Mouse (Mus musculus) embryo, embryonic 11.5 days (tissue): ENCODE measurements around the gene B230217C12Rik.

Experiments used
- DNase-seq: peaks from one replicate; pipeline ENCODE4 v3.0.0-alpha.2; 2012; ENCODE audit warnings: low read depth, low spot score

Gene B230217C12Rik

DNA sequence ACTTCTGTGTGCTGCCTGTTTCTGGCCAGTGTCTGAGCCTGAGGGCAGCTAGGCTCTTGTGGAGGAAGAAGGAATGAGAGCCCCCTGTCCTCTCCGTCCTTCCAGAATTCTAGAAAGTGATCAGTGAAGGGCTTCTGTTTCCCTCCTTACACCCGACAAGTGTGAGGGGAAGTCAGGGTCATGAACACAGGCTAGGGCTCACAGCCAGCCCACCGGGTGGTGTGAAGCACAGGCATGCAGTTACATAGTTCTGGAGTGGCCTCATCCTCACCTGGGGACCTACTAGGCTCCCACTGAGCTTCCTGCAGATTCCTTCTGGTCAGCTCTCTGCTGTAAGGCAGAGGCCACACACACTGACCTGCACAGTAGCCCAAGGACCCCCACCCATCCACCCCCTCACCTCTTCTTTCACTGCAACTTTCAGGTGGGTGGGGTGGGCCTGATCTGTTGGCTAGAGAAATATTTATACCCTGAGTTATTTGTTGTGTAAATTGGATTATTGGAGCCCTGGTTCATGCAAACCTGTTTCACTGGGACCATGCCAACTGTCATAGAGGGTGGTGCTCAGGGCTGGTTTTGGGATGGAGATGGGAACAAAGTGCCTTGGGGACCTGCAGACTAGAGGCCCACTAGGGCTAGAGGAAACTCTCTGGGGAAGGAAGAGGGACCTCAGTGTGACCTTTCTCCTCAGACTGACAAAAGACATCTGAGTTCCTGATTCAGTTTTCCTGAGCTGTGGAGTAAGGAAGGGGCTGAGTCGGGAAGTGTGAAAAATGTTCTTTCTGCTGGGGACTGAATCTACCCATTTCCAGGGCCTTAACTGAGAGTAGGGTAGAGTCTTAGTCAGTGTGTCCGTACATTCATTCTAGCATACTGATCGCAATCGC, 31.1 kb upstream of the B230217C12Rik start:
- no peak for DNase-seq

DNA sequence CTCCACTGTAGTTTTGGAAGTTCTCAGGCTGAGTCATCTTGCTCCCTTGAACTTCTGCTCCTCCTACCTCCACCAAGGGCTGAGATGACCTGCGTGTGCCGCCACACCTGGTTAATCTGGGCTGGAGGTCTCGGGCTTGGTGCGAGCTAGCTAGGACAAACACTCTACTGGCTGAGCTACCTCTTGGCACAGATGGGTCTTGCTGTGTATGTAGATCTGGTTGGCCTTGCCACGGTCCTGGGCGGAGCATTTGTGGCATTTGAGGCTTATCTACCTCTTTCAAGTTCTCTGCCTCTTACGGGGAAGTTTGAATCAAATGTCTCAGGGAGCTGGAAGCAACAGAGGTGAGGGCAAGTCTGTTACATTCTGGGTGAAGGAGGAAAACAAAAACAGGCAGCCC, 30.2 kb upstream of the B230217C12Rik start:
- no peak for DNase-seq

DNA sequence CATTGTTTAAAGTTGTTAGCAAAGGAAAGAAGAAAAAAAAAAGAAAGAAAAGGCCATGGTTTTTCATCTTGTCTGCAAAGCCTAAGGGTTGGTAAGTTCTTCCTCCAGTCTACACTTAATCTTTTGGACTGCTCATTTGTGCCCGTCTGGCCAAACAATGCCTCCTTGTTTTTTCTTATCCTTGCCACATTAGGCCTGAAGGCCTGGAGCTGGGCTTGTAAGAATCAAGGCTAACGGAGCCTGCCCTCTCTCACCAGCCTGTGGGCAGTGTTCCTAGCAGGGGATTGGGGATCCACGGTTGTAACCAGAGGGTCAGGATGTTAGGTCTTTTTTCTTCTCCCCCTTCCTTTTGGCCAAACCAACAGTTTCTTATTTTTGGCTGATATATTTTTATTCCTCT, 29.6 kb upstream of the B230217C12Rik start:
- no peak for DNase-seq

DNA sequence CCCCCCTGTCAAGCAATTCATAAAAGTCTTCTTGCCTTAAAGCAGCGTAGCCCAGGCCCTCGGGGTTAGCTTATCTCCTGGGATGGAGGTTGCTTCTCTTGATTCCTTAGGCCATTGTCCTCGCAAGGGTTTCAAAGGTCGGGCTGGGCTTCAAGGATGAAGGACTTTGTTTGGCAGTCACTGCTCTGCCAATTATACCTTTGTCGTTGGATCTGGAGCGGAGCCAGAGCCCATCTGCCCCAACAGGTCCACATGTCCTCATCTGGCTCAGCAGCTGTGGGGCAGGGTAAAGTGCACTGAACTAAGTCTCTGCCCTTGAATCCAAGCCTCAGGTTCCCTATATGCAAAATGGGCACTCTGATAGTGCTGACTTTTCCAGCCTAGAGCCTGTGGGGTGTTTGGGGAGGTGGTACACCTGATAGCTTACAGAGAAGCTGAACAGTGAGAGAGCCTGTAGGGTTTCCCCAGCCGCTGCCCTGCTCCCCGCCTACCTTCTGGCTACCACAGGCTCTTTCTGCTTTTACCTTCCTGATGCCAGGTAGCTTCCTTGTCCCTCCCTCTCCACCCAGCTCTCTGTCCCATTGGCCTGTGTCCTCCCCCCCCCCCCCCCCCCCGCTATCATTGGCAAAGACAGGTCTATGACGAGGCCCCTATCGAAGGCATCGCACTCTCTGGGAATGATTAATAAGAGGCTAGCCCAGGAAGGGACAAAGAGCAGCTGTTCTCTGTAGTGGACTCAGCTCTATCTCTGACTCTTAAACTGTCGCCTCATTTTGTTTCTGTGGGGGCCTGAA, 28.8 kb upstream of the B230217C12Rik start:
- DNase-seq, result no peak

DNA sequence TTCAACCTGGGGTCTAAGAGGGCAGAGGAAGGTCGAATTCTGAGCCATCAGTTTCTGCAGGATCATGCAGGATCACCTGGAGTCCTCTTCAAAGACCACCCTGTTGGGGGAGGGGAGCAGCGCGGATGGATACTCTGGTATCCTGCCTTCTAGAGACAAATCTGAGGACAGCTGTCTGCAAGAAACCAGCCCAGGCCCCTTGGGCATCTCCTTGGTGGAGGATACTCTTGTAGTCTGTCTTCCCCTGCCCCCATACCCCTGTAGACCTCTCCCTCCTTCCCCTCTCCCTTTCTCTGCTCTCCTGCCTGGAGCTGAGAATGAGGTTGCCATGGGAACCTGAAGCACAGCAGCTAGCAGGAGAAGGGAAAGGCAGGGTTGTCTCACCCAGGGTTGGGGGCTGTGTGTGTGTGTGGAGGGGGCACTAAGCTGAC, 28.1 kb upstream of the B230217C12Rik start:
- DNase-seq, result no peak

DNA sequence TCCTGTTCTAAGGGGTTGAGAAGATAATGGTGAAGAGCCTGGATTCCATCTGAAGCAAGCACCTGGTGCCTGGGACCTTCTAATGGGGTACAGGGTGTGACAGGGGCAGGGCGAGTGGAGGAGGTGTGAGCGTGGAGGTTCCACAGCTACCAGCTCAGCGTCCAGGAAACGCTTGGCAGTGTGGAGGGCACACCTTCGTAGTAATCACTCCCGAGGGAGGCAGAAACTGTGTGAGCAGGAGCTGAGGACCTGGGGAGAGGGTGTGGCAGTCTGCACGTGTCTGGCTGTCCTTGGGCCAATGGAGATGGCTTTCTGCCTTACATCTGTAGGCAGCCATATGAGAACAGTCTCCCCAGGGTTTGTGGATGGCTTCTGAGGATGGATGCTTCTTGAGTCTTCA, 27.5 kb upstream of the B230217C12Rik start:
- no peak for DNase-seq

DNA sequence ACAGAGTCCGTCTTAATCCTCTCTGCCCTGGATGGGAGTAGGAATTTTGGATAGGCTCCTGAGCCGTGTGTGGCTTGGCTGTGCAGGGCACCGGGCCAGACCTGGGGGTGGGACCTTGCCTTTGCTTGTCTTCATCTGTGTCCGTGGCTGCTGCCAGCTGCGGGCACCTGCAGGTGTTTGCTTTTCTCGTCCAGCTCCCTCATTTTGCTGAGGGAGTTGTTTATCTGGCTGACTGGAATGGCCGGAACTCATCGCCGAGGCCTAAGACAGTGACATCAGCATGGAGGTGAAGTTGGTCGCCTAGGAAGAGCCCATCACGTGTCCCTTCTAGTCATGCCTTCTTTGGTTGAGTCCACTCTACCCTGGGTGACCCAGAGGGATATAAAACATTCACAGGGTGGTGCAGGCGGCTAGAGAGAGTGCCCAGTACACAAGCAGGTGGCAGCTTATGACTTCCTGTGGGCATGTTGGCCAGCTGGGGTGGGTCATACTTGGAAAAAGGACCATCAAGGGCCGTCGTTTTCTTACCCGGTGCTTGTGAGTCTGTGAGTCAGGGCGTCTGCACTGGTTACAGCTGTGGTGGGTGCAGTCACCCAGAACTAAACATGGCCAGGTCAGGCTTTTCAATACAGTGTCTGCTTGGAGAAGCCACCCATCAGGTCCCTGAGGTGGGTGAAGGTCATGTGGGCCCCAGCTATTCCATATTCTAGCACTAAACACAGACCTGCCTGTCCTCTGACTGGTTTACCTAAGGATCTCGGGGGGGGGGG, 26.6 kb upstream of the B230217C12Rik start:
- no peak for DNase-seq

DNA sequence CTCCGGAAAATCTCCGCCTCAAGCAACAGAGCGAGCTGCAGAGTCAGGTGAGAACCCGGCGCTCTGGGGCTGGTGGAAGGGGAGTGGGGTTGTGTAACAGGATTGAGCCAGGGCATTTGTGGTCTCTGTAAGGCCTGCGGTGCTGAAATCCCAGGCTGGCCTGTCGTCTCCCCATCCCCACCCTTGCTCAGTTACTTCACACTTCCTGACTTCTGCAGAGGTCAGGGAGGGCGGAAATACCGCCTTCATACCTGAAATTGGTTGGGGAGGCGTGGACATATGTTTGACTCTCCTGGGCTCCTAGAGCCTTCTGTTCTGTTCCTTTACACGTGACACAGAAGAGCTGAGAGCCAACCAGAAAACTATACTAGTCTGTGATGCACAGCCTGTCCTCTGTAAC, 24.8 kb upstream of the B230217C12Rik start:
- no peak for DNase-seq

DNA sequence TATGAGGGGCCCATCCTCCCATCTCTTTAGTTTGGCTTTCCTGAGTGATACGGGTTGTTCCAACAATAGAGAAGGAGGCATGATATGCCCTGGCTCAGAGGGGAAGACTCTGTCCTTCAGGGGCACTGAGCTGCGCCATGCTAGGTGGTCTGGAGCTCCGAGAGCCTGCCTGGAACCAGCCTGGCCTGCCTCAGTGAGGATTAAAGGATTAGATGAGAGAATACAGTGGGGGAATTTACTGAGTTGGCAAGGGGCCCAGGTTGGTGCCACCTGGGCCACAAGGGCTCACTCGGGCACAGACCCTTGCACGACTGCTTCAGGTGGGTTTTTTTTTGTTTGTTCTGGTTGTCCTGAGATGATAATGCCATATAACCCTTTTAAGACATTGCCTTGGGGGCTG, 24.4 kb upstream of the B230217C12Rik start:
- DNase-seq, result no peak

DNA sequence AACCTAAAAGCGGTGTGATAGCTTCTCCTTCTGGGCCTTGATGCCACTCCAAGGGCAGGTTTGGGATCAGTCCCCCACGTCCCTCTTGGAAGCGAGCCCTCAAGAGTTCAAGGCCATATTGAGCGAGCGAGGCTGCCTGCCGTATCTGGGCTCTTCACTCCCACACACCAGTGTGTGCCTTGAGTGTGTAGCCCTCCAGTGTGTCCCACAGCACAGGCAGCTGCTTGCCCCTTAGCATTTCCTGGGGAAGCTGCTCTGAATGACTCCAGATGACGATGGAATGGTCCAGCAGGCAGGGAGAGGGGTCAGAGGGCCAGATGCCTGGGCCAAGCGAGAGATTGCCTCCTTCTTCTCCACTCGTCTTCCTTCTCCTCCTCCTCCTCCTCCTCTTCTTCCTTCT, 23.7 kb upstream of the B230217C12Rik start:
- no peak for DNase-seq

DNA sequence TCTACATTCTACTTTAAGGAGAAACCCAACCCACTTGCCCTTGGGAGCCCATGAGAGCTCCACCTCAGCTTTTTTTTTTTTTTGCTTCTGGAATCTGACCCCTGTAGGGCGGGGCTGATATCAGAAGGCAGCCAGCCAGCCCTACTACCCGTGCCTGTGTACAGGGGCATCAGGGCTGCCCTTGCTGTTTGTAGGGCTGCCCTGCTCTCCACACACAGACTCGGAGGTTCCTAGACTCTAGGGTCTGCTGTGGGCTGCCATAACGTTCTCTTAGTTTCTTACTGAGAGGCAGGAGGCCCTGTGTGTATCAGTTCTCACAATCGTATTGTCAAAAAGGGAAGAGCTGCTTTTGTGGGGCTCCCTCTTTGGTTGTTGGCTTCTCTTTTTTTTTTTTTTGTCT, 23.2 kb upstream of the B230217C12Rik start:
- no peak for DNase-seq

DNA sequence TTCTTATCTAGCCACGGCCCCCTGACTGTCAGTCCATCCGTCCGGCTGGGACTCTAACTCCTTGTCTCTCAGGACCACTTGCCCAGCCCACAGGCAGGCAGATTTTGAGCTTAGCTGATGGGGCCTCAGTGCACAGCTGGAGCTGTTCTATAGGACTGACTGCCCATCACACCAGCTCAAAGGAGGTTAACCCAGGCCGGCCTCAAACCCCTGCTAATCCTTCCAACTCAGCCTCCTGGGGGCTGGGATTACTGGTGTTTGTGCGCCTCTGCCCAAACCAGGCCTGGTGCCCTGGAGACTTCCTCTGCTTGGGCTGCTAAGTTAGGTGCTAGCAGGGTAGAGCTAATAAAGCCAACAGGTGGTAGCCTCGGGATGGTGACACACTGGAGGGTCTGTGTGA, 22.6 kb upstream of the B230217C12Rik start:
- no peak for DNase-seq

DNA sequence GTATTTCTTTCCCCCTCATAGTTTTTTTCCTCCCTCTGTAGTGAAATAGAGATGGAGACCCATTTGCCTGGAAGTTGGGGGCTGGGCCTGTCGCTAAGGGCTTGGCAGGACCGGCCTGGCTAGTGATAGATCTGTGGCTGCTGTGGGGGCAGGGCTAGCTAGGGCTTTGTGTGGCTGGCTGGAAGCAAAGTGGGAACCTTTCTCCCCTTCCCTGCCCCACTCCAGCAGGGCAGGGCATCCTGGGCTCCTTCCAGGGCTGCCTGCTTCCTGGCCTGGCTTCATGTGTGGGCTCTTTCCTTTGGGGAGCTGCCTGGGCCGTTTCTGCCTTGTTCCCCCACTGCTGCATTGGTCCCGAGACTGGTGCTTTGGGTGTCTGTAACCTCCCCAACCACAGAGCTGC, 22.0 kb upstream of the B230217C12Rik start:
- DNase-seq, result no peak

DNA sequence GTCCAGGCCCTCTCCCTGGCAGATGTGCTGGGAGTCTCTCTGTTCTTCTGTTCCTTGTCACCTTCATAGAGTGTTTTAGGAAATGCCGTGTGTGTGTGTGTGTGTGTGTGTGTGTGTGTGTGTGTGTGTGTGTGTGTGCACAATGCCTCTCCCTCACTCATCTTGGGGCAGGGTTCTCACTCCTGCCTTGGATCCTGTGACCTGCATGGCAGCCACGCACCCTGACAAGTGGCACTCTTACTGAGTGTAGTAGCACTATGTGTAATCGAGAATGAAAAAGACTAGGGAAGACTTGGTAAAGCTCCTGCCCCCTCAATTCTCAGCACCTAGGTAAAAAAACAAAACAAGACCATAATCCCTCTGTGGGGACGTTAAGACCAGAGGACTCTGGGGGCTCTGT, 21.5 kb upstream of the B230217C12Rik start:
- no peak for DNase-seq

DNA sequence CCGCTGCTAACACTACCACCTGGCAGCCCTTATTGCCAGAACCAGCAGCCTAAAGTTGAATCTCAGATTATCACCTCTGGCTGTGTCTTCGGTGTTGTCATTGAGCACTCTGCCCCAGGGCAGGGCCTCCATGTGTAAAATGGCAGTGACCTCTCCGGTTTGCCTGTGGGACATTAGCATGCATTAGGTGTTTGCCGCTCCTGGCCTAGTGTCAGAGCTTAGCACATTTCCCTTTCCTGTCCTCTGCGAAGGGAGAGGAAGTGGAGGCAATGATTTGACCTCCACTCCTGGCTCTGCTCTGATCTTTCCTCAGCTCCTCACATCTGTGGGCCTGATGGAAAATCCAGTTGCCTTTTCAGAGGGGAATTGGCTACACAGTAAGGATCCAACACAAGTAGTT, 20.7 kb upstream of the B230217C12Rik start:
- no peak for DNase-seq

DNA sequence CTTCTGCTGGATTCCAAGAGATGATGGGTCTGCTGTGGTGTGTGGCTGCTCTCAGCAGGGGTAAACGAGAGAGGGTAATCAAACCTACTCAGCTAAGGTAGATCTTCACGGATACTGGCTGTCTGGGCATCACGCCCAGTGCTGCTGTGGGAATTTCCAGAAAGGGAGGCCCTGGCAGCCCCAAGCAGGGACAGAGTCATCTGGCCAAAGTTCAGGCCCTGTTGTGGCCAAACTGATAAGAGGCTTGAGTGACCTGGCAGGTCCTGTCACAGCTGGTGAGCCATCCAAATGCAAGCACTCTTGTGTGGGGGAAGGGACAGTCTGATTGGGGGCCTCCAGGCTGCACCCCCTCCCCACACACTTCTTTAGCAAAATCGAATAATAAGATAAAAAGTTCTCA, 19.7 kb upstream of the B230217C12Rik start:
- no peak for DNase-seq

DNA sequence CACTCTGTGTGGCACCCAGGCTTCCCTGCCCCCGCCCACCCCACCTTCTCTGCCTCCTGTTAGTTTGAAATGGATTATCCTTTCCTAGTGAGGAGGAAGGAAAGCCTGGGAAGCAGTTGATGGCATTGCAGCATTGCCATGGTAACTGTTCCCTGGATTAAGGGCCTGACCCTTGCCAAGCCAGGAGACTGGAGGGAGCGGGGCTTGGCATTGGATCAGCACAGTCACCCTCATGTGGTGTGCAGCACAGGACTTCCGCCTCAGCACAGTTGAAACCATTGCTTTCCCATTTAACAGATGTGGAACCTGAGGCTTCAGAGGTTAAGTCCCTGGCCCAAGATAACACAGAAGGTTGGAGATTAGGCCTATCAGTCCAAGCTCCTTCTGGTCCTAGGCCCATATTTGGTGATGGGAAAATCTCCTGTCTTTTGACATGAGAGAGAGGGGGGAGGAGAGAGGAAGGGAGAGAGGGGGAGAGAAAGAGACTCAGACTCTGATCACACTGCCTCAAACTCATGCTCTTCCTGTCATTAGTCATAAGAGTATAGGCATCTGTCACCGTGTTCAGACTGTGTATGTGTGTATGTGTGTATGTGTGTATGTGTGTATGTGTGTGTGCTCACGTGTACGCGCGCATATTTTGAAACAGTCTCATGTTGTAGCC, 19.0 kb upstream of the B230217C12Rik start:
- no peak for DNase-seq

DNA sequence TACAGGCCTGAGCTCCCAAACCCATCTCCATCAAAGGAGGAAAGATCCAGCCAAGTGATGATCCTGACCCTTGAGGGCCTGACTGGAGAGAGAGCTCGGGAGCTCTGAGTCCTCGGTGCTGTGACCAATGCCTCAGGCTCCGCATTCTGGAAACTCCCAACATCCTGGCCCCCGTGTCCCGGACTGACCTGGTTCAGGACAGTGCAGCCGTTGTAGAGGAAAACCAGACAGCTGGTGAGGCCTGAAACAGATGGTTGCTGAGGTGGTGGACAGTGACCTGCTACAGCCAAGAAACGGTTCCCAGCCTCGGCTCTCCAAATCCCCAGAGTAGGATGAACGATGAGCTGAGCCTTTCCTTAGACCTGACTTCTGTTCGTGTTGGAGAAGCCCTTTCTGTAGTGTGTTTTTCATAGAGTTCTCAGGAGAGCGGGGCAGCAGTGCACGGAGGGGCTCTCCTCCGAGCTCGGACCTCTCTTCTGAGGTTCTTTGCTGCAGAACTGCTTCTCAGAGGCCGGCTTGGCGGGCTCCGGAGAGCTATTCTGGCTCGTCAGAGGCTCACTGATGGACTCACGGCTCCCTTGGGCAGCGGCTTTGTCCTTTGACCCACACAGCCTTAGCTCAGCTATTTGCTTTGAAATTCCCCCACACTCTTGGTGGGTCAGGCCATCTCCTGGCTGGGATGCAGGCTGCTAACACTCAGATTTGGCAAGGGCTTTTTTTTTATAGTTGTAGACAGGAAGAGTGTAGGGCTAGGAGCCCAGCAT, 17.6 kb upstream of the B230217C12Rik start:
- DNase-seq, result no peak

DNA sequence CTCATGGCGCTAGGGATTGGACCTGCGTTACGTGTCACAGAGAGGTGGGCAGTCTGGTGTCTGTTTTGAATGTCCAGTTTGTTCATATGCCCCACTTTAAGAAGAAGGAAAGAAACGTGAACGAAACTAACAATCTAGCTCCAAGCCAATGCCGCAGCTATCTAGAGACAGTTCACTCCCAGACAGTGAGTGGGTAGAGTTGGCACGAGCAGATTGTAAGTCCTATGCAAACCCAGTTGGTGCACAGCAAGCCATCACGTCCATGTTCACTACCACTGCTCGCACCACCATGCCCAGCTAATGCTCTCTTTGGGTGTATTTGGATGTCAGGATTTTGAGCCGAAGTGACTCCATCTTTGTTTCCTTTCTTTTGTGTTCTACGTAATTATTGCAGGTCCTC, 16.4 kb upstream of the B230217C12Rik start:
- DNase-seq, result no peak

DNA sequence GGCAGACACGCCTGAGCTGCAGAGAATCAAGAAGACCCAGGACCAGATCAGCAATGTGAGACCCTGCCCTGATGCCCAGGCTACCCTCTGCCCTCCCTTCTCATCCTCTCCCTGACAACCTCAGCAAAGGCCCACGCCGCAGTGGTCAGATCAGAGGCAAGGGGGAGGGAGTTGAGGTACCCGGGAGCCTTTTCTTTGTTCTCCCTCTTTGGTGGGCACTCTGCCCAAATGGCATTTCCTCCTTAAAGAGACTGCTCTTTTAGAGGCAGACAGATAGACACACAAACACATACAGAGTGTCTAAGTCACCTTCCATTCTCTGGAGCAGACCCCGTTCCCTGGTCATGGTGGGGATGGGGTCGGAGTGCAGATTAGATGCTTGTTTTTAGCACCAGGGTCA, 15.7 kb upstream of the B230217C12Rik start:
- no peak for DNase-seq

DNA sequence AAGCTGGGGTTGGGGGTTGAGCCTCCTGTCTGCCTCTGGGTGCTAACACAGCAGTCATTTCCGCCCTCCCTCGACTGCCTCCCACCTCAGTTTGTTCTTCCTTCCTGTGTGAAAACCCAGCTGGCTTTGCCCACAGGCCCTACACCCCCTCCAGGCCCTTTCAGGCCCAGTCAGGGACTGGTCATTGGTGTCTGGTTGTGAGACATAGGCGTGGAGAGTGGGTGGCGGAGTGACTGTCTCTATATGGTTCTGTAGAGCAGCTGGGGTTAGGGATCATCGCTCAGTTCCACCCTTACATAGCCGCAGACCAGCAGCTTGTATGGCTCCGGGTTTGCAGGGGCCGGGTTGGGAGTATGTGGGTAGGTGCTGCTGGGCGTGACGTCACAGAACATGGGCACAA, 15.3 kb upstream of the B230217C12Rik start:
- no peak for DNase-seq
